19 mouse cellular contexts compared by ENCODE assay signal in genomic region chr2:153515582-153515981, GRCm38 (mm10). TPM values are rescaled to one million over a fixed set of nuclear protein-coding genes. Genes with fewer than 3 reads are reported as not detected.
A peak's percentile ranks its signal among the peaks of the same experiment; 100 is the strongest.
DNase-seq lines count a peak whose midpoint lies in the region; TF ChIP-seq lines count a peak whose summit lies in the region.
"Had no signal": no experiment of that assay in that cellular context is flagged by ENCODE, and none has a peak within 500 bp of the region (broad histone marks: within the 10 kb centered on the region; RNA-seq: fewer than 3 reads in every experiment).

No protein-coding gene starts in this region.

- H3K4me3 ChIP-seq in layer of hippocampus, adult 2 months: no peak overlapping the region
- H3K4me3 ChIP-seq: gastrocnemius, adult 2 months; heart, embryonic 13.5 days; liver, embryonic 12.5 days; midbrain, embryonic 13.5 days; myocyte had no signal

- H3K27ac ChIP-seq in layer of hippocampus, adult 2 months: no peak overlapping the region
- H3K27ac ChIP-seq: gastrocnemius, adult 2 months; heart, embryonic 13.5 days; midbrain, embryonic 13.5 days had no signal

- no peak for DNase-seq in layer of hippocampus, adult 2 months (ENCODE audit: low spot score in 2 of 2)
- no peak for DNase-seq in layer of hippocampus, adult 9-10 months (ENCODE audit: low spot score)
- DNase-seq in brain, adult 2 months (ENCODE audit: low read depth, low spot score): peak; percentile 66
- peak; percentile 56 for DNase-seq in cerebellum, adult 11 months
- DNase-seq in cerebellum, postnatal 10 days: peak; percentile 86 to 88
- DNase-seq in heart, postnatal 36 days: no peak
- no peak for DNase-seq in gastrocnemius, postnatal 4 days (ENCODE audit: low spot score in 2 of 2)
- DNase-seq: adrenal gland, adult 2 months; gastrocnemius, adult 2 months; heart, adult 11 months; kidney, postnatal 14 days; lung, embryonic 14.5 days; spleen, adult 18-20 months; thymus, postnatal 25 days had no signal

- intact Hi-C loops in heart, postnatal 36 days (cut with DNase I): no loop called here

- TF ChIP-seq CTCF in layer of hippocampus, adult 2 months (conservative IDR thresholded peaks at IDR 0.05): peak; percentile 26

RNA-seq across cellular contexts. Expression of gene Nol4l, which starts 14.2 kb away (rescaled TPM):
- 10 to 100 TPM; 47.6 to 52.1 TPM for total RNA-seq in layer of hippocampus, adult 2 months (2021)
- total RNA-seq in heart, postnatal 36 days (2021): 1 to 10 TPM; 3.9 to 4.0 TPM
- total RNA-seq in gastrocnemius, postnatal 4 days (2021): 1 to 10 TPM; 7.5 to 9.1 TPM

RNA-seq across cellular contexts. Expression of gene 4930404H24Rik, which starts 23.0 kb away (rescaled TPM):
- total RNA-seq in layer of hippocampus, adult 2 months (2021): not detected
- not detected for total RNA-seq in heart, postnatal 36 days (2021)
- total RNA-seq in gastrocnemius, postnatal 4 days (2021): not detected
- total RNA-seq: adrenal gland, adult 2 months; gastrocnemius, adult 2 months; heart, postnatal 4 days had no signal

Comparison
In these comparisons a context has a peak if more than half of its experiments do, and no peak if none do; other contexts are left out.
1. DNase-seq: peak in brain, adult 2 months (single experiment), cerebellum, adult 11 months (single experiment) and cerebellum, postnatal 10 days (2 of 2); none in layer of hippocampus, adult 2 months (0 of 2), layer of hippocampus, adult 9-10 months (single experiment), heart, postnatal 36 days (0 of 2) and gastrocnemius, postnatal 4 days (0 of 2).
2. RNA of gene Nol4l, which starts 14.2 kb away (total RNA-seq): 47.6 to 52.1 TPM in layer of hippocampus, adult 2 months; 7.5 to 9.1 TPM in gastrocnemius, postnatal 4 days and 3.9 to 4.0 TPM in heart, postnatal 36 days; every median in the first group is over 4 times any median in the second.